Mouse (Mus musculus) urinary bladder, postnatal 10 days (tissue): ENCODE data around the gene Calr.
A peak's percentile ranks its signal among the peaks of the same experiment; 100 is the strongest.

Source experiments
- DNase-seq: peaks from one replicate; pipeline ENCODE4 v3.0.0; 2022; ENCODE audit warnings: low spot score

Gene Calr

DNA sequence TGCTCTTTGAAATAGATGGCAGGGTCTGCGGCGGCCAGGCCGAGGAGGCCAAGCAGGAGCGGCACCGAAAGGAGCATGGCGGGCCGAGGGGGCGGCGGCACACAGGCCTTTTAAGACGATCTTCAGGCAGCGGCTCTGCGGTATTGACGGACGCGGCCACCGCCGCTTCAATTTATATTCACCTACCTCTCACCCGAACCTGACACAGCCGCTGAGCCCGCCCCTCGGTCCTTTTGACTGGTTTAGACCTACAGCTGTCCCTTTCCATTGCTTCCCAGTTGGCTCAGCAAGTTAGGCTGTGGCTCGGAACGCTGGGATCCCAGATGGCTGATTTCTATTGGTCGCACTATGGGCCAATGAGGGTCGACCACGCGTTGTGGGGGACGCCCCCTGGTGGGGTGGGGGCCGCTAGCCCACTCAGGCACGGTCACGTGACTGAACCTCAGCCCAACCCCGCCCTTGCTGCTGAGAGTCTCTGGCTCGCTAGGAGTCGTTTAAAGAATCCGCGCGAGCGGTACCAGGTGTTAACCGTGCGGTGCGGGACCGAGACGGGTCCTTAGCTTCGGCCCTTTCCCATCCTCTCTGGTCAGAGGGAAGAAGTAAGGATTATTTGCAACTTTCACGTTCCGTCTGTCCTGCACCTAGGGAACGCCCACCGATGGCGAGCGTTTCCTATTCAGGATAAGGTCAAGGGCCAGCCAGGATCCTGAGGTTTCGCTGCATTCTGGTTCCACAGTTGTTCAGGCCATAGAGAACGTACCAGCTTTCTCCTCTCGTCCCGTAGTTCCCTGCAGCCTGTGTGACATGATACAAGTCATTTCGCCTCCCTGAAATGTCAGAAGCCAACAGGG, at the start of gene Calr:
Calr (minus strand) TSS at position 213 of the 851 bp plus-strand sequence.
- DNase-seq = peak; percentile 97

DNA sequence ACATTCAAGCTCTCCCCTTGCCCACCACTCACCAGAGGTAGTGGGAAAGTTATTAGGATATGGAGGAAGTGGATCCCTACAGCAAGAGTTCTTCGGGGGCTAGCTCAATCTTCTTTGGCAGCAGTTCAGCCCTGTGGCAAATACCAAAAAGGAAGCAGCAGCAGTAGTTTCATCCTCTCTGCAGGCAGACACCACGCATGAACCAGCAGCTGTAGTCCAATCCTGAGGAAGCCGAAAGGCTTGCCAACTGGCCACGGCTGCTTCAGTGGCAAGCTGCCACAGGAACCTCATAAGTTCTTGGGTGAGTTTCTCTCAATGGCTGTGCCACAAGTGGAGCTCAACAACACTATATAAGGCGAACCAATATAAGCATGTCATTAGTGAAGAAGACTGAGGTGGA, 49.2 kb upstream of the Calr start:
- DNase-seq = no peak

DNA sequence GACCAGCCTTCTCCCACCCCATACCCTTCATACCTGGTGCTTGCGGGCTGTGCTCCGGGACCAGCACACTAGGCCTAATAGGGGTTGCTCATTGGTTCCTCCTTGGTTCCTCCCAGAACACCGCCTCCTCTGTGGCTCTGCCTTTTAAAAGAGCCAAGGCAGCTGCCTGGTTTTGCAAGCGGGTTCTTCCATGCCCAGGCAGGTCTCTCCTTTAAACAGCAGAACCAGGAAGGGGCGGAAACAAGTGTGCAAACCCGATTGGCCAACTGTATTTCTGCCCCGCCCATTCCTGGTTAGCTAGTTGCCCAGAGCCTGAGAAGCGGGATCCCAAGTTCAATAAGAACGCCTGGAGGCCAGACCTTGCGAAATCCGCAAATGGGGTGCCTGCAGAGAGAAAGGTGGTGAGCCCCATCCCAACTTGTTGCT, 47.0 kb upstream of the Calr start, which contains the start of gene Gcdh:
Gcdh (minus strand) TSS at position 213 of the 426 bp plus-strand sequence.
- DNase-seq = peak; percentile 51

DNA sequence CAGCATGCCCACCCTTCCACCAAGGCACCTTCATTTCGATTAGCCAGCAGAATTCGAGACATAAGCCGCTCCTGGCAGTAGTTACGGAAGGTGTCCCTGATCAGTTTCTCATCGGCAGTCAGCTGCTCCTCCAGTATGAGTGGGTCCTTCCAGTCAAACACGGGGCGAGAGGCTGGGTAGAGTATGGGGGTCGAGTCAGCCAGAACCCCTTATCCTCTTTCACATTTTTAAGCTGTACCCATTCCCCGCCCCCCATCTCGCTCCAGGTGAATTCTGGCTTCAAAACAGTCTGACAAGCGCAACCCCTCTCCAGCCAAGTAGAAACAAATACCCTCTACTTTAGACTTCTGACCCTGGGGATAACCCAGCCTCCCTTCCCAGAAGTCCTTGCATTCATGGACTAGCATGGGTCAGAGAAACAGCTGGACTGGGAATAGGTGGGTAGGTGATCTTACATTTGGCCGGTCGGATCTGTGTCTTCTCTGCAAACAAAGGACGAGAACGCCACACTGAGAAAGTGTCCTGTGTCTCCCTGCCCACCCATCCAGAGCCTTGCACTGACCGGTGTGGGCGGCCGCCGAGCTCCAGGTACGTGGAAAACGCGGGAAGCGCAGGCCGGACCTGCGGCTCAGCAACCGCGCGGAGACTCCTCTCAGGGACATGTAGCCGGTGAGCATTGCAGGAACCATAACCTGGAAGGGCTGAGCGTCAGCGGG, 46.4 kb upstream of the Calr start:
- no peak for DNase-seq

DNA sequence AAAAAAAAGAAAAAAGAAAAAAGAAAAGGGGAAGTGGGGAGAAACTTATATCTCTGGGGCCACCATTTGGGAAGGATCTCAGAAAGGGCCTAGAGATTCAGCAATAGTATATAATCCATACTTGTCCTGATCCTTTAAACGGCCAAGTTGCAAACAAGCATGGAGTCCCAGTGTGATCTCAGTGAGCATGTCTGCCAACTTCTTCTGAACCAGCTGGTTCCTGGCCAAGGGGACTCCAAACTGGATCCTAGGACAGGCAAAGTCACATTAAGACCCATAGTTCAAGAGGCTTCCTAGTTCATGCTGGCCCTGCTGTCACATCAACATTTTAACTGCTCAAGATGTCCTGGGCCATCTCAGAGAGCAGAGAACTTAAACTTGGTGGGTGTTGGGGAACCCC, 42.4 kb upstream of the Calr start:
- no peak for DNase-seq

DNA sequence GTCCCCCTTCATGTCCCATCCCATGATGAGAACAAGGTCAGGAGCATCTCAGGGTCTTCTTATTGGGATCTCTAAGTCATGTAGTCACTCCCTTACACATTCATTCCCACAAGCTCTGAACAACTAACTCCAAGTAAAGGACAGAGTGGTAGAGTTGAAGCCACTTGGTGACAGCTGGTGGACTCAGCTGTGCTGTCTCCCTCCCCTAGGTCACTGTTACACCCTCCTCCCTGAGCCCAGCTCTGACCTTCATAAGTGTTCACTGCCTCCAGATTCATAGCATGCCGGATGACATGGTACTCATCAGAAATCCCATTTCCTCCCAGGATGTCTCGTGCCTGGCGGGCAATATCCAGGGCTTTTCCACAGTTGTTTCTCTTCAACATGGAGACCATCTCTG, 41.5 kb upstream of the Calr start:
- no peak for DNase-seq

DNA sequence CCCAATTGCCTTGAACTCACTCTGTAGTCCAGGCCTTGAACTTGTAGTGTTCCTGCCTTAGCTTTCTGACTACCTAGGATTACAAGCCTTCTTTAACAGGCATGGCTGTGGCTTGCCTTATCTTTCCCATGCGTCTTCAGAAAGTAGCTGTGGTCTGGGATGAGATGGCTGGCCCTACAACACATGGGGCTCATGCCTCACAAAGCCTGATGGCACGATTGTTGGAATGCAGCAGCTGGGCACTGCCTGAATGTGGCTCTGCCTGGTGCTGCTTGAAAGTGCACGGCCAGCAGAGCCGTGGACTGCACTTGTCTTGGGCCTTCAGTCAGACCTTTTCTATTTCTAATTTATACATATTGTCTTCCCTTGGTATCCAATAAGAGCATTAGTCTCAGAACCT, 38.0 kb upstream of the Calr start:
- no peak for DNase-seq

DNA sequence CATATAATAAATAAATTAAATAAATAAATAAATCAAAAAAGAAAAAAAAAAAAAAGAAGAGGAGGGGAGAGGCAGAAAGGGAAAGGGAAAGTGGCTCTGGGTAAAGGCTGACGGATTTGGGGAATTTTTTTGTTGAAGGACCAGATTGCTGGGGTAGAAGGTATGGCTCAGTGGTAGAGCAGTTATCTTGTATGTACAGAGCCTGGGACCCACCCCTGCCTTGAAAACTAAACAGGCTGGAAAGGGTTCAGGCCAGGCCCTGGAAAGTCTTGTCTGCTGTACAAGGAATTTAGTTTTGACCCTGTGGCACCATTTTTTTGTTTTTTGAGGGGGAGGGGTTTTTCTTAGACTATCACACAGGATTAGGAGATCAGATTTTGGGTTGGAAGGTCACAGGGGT, 32.2 kb upstream of the Calr start:
- DNase-seq = no peak

DNA sequence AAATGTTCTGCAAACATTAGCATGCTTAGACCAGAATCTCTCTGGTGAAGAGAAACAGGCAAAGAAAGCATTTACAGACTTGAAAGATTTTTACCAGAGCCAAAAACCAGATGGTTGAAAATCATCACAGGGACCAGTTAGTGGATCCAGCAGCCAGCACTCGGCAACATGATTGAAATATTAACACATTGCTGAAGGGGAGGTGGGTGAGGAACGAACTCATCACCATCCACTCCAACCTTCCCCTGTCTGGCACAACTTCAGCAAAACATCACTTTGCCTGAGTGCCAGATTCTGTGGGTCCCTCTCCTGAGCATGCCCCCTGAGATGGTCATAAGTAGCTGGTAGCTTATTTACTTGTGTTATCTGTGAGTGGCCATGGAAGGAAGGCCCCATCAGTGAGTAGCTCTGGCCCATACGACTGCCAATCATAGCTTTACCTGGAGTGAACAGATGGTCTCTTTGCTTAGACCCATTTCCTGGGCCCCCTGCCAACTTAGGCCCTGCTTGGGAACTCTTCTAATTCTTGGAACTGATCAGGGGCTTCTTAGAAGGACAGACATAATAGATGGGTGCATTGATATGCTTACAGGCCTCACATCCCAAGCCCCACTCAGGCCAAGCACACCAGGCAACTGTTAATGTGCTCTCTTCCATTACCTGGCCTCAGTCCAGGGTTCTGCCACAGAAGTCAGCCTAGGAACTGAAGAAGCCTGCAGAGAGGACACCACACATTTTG, 30.7 kb upstream of the Calr start:
- DNase-seq = no peak

DNA sequence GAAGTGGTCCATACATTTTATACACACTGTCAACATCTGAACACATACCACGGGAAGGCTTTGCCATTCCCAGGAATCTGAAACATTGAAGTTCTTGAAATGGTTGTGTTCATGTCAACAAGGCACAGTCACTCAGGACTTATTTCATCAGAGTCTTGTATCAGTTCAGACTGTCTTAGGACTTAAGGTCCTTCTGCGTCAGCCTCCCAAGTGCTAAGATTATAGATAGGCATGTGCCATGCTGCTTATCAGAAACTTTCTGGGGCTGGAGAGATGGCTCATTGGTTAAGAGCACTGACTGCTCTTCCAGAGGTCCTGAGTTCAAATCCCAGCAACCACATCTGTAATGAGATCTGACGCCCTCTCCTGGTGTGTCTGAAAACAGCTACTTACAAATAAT, 27.6 kb upstream of the Calr start:
- DNase-seq = no peak

DNA sequence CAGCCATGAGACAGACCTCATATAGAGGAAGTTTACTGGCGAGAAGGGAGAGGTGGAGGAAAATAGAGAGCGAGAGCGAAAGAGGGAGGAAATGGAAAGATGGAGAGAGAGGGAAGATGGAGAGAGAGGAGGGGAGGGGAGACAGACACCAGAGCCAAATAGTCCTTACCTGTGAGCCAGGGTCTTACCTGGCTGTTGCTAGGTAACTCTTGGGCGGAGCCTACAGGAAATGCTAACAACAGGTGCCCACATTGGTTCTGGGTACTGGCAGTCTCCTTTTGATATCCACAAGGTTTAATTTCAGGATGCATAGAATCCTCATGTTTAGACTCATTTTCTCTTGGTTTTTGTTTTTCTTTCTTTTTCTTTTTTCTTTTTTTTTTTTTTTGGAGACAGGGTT, 26.3 kb upstream of the Calr start:
- DNase-seq = no peak

DNA sequence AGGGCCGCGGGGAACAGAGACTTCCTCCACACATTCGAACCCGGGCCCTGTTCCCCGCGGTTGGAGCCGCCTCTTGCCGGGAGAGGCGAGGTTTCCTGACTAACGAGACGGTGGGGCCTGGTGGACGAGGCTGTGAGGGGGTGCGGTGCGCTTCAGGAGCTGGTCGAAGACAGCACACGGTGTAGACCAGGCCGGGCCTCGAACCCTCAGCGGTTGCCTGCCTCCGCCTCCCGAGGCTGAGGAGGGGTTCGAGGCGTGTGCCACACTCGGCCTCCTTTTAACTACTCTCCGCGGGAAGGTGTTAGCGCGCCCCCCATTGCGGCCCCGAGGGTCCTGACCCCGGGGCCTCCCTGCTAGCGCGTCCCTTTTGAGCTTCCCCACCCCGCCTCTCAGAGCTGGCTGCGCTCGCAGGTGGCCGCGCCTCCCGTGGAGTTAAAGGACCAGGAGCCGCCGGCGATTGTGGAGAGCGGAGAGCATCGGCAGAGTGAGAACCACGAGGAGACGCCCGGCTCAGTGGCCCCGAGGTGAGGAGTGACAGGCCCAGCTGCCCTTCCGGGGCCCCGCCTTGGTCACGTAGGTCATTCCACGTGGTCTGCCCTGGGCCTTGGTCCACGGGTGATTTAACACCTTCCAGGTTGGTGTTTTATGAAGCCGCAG, 25.7 kb upstream of the Calr start:
- DNase-seq = no peak

DNA sequence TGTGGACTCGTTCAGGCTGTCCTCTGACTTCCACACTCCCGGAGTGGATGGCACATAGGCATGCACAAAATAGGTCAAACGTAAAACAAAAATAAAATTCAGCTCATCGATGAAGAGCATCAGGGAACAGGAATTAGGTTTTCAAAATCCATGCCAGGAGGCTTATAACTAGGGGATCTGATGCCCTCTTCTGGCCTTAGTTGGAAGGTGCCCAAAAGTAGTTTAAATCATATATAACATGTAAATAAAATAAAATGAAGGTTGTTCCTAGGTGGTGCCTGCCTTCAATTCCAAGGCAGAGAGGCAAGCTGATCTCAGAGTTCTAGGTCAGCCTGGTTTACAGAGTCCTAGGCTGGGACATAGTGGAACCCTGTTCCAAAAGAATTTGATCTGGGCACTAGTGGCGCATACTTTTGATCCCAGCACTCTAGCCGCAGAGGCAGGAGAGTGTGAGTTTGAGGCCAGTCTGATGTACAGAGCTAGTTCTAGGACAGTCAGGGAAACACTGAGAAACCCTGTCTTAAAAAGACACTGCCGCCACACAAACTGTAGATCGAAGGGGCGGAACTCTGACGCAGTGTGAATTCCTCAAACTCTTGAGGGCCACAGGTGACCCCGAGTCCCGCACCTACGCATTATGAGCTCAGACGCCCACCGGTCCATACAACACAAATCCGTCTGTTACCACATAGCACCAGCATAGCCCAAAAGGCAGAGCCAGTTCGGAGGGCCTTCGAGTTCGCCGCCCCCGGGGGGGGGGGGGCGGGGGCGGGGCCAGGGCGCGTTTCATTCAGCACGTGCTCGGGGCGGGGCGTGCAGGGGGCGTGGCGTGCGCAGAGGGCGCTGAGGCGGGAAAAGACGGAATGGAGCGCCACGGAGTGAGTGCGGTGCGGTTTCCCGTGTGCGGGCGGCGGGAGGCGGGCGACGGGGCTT, 24.9 kb upstream of the Calr start, which contains the start of gene Syce2:
Syce2 (plus strand) TSS at position 736 of the 933 bp plus-strand sequence.
- DNase-seq = no peak

DNA sequence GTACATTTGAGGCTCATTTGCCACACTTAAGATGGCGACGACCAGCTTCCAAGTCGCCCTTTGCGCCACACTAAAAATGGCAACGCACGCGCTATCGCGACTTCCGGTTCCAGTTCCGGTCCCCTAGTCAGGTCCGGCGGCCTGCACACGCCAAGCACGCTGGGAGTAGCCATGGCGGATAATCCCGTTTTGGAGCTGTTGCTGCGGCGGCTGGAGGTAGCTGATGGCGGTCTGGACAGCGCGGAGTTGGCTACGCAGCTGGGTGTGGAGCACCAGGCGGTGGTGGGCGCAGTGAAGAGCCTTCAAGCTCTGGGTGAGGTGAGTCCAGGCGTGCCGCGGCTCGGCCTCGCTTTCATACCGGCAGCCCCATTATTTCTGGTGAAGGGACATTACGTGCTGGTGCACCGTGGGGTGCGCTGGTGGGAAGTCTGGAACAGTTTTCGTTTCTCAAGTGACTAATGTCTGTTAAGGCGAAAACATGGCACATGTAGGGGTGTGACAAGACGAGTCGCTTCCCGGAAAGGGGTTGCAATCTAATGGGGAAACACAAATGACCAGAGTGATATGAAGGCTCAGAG, 10.2 kb upstream of the Calr start, which contains the start of gene Farsa:
Farsa (plus strand) TSS at position 126 of the 578 bp plus-strand sequence.
- peak; percentile 71 for DNase-seq

DNA sequence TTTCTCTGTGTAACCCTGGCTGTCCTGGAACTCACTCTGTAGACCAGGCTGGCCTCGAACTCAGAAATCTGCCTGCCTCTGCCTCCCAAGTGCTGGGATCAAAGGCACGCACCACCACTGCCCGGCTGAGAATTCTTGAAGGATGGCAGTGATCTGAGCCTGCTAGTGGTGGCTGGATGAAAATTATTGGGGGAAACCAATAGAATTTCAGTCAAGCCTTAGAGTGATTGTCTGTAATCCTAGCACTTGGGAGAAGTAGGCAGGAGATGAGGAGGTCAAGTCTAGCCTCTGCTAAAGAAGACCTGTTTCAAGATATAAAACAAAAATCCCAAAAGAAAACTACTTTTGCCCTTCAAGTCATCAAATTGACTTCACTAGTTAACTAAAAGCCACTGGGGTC, 9.7 kb upstream of the Calr start:
- DNase-seq = no peak

DNA sequence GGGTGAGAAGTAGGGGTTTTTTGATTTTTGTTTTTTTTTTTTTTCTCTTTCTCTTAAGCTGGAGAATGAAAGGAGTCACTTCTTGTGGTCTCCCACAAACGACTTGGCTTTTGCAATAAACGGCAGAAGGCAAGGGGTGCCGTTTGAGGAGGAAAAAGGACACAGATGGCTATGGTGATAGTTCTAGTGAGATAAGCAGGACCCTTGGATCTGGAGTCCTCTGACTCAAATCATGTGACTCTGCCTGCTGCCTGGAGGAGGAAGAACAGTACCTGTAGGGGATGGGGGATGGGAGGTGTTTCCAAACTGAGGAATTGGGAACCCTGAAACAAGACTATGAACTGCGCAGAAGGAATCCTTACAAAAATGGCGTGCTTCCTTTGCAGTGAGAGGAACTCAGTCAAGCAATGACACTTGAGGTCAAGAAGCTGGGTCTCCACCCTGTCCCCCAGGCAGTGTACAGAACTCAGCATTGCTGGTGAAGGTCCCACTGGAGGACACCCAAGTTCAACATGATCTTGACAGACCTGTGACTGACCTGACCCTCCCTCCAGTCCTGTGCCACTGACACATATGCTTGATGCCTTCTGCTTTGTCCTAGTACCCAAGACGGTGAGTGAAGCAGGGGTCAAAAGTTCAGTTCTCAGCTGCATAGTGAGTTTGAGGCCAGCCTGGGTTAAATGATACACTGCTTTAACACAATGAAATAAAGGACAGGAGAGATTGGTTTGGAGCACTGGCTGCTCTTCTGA, 1.1 kb upstream of the Calr start:
- no peak for DNase-seq

DNA sequence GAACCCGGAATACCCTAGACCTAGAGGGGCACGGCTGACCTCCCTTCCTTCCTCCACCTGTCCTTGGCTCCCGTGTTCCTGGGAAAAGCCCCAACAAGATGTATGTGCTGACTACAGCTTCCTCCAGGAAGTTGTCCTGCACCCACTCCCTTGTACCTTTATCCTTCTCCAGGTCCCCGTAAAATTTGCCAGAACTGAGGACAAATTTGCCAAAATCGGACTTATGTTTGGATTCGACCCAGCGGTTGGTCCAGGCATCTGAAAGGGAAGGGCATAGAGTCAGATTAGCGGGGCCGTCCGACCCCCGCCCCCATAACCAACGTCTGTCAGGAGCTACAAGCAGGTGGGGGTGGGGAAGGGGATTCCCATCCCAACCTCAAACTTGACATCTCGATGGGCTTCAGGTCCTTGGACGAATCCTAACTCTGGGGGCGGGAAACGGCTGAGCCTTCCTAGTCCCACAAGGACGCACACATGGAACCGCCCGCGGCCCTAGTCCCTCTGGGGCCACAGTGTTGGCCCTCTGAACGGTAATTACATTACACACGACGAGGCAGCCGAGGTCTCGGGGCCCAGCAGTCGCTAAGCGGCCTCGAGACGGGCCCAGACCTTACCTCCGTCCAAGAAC, 526 bp downstream of the Calr start:
- DNase-seq = no peak

DNA sequence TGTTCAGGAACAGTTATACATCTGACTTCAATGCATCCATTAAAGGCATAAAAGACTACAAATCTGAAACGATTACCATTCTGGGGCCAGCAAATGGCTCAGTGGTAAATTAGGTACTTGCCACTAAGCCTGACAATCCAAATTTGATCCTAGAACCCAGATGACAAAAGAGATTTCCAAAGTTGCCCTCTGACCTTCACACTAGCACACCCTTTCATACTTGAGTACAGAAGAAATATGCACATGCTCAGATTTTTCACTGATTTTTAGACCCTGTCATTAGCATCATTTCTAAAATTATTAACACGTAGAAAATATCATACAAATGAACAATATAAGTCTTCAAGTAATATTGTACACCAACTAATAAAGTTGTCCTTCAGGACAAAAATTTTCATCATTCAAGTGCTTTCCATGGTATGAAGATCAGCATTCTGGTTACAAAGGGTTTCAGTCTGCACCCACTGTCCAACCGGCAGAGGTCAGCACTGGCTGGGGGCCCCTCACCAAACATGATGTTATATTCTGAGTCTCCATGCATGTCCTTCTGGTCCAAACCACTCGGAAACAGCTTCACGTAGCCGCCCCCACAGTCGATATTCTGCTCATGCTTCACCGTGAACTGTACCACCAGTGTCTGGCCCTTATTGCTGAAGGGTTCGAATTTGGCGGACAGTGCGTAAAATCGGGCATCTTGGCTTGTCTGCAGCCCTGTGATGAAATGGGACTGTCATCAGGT, 1.2 kb downstream of the Calr start:
- no peak for DNase-seq
